Mouse (Mus musculus) lung, adult 18-20 months (tissue): ENCODE results near the gene Eloa.
"Not testable (repeated sequence)": the region's sequence is repeated elsewhere in the genome, so short reads cannot be mapped to it uniquely, and the experiment has no call there.

ENCODE experiments used
- DNase-seq, 2 experiments: peaks; one replicate each; pipeline ENCODE4 v3.0.0; 2022; ENCODE audit warnings: mixed read lengths in 2 of 2

Eloa gene

DNA sequence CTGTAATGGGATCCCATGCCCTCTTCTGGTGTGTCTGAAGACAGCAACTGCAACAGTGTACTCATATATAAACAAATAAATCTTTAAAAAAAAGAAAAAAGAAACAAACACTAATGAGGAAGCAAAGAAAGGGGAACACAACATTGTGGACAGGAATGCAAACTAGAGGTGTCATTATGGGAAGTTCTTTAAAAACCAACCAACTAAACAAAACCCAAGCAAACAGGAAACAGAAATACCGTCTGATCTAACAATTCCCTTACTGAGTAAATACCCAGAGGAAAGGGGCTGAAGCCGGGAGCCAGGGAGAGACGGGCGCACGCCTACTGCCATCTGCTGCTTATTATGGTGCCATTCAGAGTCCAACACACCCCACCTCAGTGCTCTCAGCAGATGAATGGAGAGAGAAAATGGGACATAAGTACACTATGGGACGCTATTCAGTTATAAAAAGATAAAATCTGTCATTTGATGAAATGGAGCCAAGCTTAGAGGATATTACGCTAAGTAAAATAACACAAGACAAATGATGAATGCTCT lies 40.0 kb downstream of the Eloa start:
- no peak for DNase-seq

GRCm38 (mm10) chr4:135980223-135980622 lies 41.3 kb downstream of the Eloa start:
- DNase-seq: not testable (repeated sequence)

DNA sequence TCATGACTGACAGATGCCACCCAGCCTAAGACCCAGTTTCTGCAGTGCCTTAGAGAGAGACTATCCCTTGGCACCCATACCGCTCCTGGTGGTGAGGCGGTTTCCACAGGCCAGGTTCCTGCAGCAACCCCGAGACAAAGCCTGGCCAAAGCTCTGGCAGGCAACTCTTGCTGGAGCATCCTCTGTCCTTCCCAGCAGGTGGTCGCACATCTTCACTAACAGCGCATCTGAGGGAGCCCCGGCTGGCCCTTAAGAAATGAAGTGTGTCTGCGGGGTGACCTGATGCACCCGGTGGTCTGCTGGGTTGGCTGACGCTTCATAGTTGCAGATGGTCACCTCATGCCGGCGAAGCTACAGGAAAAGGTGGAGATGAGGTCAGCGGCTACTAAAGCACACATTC lies 45.4 kb downstream of the Eloa start:
- no peak for DNase-seq

- no peak for DNase-seq
Observed at GRCm38 (mm10) chr4:135972911-135973811, 48.4 kb downstream of the Eloa start.

DNA sequence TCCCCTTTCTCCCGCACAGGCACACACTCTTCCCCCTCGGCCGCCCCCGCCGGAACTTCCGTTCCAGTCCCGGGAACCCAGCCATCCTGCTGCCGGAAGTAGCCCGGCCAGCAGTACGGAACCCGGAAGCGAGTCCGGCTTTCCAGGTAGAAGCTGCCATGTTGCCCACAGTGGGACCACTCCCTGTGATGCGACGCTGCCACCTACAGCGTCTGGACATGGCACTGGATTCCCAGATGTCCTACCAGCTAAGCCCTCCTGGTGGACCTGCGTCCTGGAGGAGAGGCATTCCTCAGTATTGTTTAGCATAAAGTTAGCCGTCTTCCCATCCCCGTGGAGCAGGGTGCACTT lies 49.0 kb downstream of the Eloa start, which contains the start of gene Lypla2:
Lypla2 (minus strand) TSS at position 71 of the 351 bp plus-strand sequence.
- DNase-seq: peak; percentile 91 to 93

DNA sequence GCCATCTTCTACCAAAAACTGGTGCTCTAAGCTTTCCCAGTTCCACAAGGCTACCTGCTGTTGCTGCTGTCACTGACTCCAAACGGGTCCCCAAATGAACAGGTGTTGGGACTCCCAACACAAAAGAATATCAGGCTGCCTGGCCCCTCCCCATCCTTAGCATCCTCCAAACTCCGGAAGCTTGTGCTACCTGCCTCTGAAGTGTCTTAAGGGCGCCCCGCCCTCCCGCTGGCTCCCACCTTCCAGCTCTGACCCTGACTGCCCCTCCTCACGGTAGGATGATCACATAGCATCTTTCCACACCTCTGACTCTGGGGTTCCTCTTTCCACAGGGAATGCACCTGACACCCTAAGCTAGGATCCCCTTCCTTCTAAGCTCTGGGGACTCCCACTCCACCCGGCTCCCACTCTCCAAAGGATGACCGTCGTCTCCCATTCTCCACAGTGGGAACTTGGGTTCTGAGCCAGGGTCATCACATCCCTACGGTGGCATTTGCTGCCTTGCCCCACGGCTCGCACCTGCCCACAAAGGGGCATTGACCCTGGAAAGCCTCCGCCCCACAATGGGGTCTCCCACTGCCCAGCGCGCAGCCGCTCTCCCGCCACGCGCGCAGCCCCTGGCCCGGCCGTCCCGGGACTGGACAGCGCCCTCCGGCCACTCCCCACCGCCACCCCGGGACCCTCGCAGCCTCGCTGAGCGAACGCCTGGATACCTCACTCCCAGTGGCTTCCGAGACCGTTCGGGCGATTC lies 49.6 kb downstream of the Eloa start:
- DNase-seq: no peak

- DNase-seq: no peak
Observed at GRCm38 (mm10) chr4:135970585-135970984, 51.0 kb downstream of the Eloa start.

DNA sequence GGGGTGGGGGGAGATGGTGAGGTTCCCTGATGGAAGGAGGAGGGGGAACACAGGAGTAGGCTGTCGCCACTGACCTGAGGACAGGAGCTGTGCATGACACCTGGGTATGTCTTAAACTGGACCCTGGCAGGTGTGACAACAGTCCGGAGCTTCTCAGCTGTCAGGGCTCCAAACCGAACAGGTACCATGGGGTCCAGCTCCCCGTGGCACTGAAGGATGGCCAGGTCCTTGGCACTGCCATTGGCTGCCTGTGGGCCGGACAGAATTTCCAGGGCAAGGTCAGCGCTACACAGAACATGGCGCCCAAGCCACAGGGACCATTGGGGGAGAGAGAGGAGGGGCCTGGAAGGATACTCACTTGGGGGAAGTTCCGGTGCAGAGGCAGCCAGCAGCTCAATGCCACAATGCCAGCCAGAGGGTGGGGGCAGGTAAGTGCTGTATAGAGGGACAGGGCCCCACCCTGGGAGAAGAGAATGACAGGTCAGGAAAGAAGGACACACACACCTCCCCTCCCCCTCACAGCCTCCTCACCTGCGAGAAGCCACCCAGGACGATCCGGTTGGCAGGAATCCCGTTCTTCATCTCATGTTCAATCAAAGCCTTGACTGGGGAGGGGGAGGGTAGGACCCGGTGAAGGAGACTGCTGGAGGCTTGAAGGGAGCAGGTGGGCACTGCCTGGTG lies 52.4 kb downstream of the Eloa start:
- no peak for DNase-seq

GRCm38 (mm10) chr4:135968271-135968869 lies 53.2 kb downstream of the Eloa start:
- DNase-seq: no peak

GRCm38 (mm10) chr4:135967086-135967760 lies 54.3 kb downstream of the Eloa start:
- DNase-seq: no peak

DNA sequence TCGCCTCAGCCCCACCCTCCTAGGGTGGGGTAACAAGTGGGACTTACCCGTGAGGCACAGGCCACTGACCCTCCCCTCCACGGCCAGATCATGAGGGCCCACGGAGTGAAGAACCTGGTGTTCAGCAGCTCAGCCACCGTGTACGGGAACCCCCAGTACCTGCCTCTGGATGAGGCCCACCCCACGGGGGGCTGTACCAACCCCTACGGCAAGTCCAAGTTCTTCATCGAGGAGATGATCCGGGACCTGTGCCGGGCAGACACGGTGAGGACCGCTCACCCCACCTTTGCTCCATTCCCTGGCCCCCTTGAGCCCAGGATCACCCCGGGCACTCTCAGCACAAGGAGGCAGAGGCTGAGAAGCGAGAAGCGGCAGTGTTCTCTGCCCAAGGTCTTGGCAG lies 55.3 kb downstream of the Eloa start:
- DNase-seq: no peak

- no peak for DNase-seq
Observed at GRCm38 (mm10) chr4:135965113-135965512, 56.5 kb downstream of the Eloa start.

DNA sequence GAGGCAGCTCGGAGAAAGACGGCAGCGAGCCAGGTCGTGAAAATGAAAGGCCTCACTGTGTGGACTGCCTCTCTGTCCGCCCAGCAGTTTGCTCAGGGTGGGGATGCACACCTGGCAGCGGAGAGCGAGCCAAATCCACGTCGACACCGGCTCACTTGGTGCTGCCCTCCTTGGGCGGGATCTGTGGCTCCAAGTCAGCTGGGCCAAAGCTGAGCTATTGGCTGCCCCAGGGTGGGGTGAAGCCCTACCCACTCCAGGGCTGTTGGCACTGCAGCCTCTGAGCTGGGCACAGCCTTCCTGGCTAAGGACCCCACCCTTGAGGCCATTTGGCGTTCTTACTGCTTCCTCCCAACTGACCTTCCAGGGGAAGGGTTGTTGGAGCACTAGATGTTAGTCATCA lies 57.1 kb downstream of the Eloa start:
- DNase-seq: peak; percentile 90 to 92

DNA sequence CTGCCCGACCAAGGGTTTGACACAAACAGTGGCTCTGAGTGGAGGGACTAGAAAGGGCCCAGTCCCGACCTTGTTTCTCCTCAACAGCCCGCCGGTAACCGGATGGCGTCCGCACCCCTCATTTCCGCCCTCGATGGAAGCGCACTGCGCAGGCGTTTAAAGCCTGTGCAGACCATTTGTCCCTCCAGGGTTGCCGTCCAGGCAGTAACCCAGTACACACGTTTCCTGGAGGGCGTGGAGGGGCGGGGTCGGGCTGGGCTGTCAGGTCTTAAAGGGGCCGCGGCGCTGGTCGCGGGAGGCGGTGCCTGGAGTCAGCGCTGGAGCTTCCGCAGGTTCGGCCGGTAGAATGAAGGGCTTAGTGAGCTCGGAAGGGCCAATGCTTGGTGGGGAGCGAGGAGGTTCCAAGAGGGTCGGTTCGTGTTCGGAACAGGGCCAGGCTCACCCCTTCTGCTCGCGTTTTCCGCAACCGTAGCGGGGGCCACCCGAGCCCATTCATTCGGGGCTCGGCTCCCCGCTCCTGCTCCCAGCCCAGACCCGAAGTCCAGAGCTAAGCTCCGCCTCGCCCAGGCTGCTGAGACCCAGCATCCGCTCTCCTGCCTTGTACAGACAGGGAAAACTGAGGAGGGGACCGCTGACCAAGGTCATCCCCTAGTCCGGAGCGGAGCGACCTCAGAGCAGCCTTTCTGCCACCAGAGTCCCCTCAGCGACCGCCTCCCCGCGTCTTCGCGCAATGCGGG lies 57.9 kb downstream of the Eloa start, which contains the start of gene Gale:
Gale (plus strand) TSS at position 271 of the 737 bp plus-strand sequence.
- peak; percentile 95 to 97 for DNase-seq

DNA sequence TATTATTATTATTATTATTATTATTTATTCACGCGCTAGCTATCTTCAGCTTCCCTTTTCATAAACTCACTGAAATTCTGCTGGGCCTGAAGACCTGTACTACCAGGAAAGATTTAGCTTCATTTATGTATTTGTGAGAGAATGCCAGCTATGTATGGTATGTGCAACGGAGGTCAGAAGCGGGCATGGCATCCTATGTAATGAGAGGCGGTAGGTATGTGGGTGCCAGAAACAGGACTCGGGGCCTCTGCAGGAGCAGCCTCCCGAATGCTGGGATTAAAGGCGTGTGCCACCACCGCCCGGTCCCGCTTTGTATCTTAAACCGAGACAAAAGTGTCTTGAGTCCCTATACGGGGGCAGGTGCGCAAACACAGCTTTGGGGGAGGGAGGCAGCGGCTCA lies 58.6 kb downstream of the Eloa start:
- no peak for DNase-seq

DNA sequence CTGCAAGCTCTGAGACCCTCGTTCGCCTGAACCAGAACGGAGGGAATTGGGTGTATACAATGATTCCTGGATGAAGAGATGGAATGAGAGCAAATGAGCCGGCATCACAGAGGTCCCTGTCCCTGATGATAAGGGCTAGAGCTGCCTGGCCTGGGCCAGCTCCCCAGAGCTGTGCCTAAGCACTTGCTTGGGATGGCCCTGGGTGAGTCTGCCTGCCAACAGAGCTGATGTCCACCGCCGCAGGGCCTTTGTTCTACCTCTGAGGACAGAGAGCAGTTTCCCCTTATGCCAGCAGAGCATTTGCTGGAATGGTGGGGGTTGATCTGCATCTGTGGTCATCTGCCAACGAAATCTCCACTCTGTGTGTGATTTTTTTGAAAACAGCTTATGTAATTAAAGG lies 59.4 kb downstream of the Eloa start:
- no peak for DNase-seq

- DNase-seq: no peak
Observed at GRCm38 (mm10) chr4:135961709-135962108, 59.9 kb downstream of the Eloa start.

GRCm38 (mm10) chr4:135960717-135961116 lies 60.8 kb downstream of the Eloa start:
- peak; percentile 75 to 83 for DNase-seq

DNA sequence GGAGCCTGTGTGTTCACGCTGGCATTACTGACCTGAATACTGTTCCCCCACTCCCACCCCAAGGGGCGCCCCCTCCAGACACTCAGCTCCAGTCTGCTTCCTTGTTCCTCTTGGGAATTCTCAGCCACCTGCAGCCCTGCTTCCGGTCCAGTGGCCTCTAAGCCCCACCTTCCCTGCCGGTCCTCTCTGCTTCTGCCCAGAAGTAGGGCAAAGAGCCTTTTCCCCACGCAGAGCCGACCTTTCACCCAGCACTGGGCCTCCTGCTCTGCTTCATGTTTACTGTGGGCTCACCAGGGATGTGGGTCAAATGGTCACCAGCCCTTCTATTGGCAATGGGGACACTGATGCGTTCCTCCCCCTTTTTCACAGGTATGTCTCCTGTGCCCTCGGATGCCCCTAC lies 63.2 kb downstream of the Eloa start:
- peak in 1 of 2 experiments; percentile 48 for DNase-seq

DNA sequence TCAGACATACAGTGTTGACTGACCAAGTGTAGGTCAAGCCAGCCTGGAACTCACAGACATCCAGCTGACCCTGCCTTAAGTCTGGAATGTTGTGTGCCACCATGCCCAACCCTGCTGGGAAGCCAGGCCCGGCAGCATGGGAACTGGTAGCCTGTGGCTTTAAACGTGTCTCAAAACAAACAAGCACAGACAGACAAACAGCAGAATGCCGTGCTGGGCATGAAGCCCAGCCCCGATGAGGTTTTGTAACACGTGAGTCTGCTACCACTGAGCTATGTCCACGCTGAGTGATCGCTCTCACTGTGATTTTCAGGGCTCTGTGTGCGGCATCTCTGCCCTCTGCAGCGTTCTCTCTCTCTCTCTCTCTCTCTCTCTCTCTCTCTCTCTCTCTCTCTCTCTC lies 65.7 kb downstream of the Eloa start:
- no peak for DNase-seq

DNA sequence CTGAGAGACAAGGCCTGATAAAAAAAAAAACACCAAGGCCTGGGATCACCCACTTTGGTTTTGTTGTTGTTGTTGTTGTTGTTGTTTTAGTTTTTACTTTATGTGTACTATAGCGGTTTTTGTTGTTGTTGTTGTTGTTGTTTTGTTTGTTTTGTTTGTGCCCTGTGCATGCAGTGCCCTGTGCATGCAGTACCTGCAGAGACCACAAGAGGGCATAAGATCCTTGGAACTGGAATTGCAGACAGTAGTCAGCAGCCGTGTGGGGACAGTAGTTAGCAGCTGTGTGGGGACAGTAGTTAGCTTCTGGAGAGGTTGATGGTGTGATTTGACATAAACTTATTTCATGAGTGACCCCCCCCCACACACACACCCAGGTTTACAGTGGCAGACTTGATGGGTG lies 67.3 kb downstream of the Eloa start:
- DNase-seq: peak; percentile 60 to 75
